Mouse (Mus musculus): ENCODE measurements around the gene Prkca. TPM values are rescaled to one million over a fixed set of nuclear protein-coding genes. Genes with fewer than 3 reads are reported as not detected.

The Prkca gene
- total RNA-seq, 2 experiments from 2014 or later = 35.5 to 36.3 TPM

- DNase-seq = no peak
These were observed 138.9 kb downstream of the Prkca start for GRCm38 (mm10) chr11:108204895-108205248.

- DNase-seq = no peak
These were observed 139.4 kb downstream of the Prkca start for GRCm38 (mm10) chr11:108204202-108204894.

GRCm38 (mm10) chr11:108202835-108203234, 140.9 kb downstream of the Prkca start:
- DNase-seq = no peak

- no peak for DNase-seq
These were observed 142.8 kb downstream of the Prkca start for GRCm38 (mm10) chr11:108200679-108201586.

- DNase-seq = no peak
These were observed 144.2 kb downstream of the Prkca start for GRCm38 (mm10) chr11:108199429-108199985.

GRCm38 (mm10) chr11:108198592-108198991, 145.1 kb downstream of the Prkca start:
- no peak for DNase-seq

- no peak for DNase-seq
These were observed 146.1 kb downstream of the Prkca start for GRCm38 (mm10) chr11:108197427-108198218.

GRCm38 (mm10) chr11:108196796-108197195, 146.9 kb downstream of the Prkca start:
- DNase-seq = no peak

GRCm38 (mm10) chr11:108190298-108190697, 153.4 kb downstream of the Prkca start:
- DNase-seq = no peak

- DNase-seq = no peak
These were observed 154.4 kb downstream of the Prkca start for GRCm38 (mm10) chr11:108189362-108189761.

- no peak for DNase-seq
These were observed 161.3 kb downstream of the Prkca start for GRCm38 (mm10) chr11:108182421-108182820.

GRCm38 (mm10) chr11:108181012-108181713, 162.6 kb downstream of the Prkca start:
- no peak for DNase-seq

- DNase-seq = no peak
These were observed 164.9 kb downstream of the Prkca start for GRCm38 (mm10) chr11:108178802-108179201.

- DNase-seq = no peak
These were observed 165.5 kb downstream of the Prkca start for GRCm38 (mm10) chr11:108178258-108178657.

GRCm38 (mm10) chr11:108176715-108177114, 167.0 kb downstream of the Prkca start:
- no peak for DNase-seq

- DNase-seq = no peak
These were observed 171.8 kb downstream of the Prkca start for GRCm38 (mm10) chr11:108171917-108172316.

- DNase-seq = no peak
These were observed 172.5 kb downstream of the Prkca start for GRCm38 (mm10) chr11:108171260-108171659.

GRCm38 (mm10) chr11:108170107-108170506, 173.6 kb downstream of the Prkca start:
- DNase-seq = no peak

GRCm38 (mm10) chr11:108165725-108166124, 178.0 kb downstream of the Prkca start:
- peak; percentile 45 to 57 for DNase-seq

GRCm38 (mm10) chr11:108162639-108163038, 181.1 kb downstream of the Prkca start:
- DNase-seq = no peak

GRCm38 (mm10) chr11:108162110-108162509, 181.6 kb downstream of the Prkca start:
- DNase-seq = no peak

- DNase-seq = no peak
These were observed 183.7 kb downstream of the Prkca start for GRCm38 (mm10) chr11:108160056-108160455.
